Mouse (Mus musculus): ENCODE data around the gene Cactin. TPM values are rescaled to one million over a fixed set of nuclear protein-coding genes. Genes with fewer than 3 reads are reported as not detected.
A peak's percentile ranks its signal among the peaks of the same experiment; 100 is the strongest.

Cactin gene
- total and polyA plus RNA-seq, 3 experiments, result 15.4 to 18.0 (median 16.1) TPM

GRCm38 (mm10) chr10:81293334-81294030 is 27.4 kb upstream of the Cactin start:
- 3% methylated on average over 25 of the region's 25 CpGs for WGBS
- H3K36me3 ChIP-seq (ENCODE audit: control insufficient read depth, insufficient read depth, low read length), result no peaks in the 10 kb centered on the region
- TF ChIP-seq POLR2A (IDR thresholded peaks at IDR 0.05; ENCODE audit: insufficient read depth, low read depth, low read length) (no peak), CTCF (IDR thresholded peaks at IDR 0.05) (no peak), EP300 (IDR thresholded peaks at IDR 0.05; ENCODE audit: insufficient read depth, low read depth, low read length) (no peak)
- peak overlapping the region; percentile 98 for H3K4me3 ChIP-seq
- peak overlapping the region; percentile 98 for H3K9ac ChIP-seq (ENCODE audit: low read depth, low read length)
- intact Hi-C loops (cut with DNase I), result loop anchor here (2.0 kb wide), 1 partner anchor 25 kb away; no protein-coding TSS in a partner anchor
- peaks cover 14% of the 10 kb centered on the region for H3K79me2 ChIP-seq (replicated peaks; ENCODE audit: control insufficient read depth, insufficient read depth, low read length)
- H3K4me1 ChIP-seq (ENCODE audit: control insufficient read depth, insufficient read depth, low read length), result peaks cover 29% of the 10 kb centered on the region
- DNase-seq, result no peak
- H3K27ac ChIP-seq, result peak overlapping the region; percentile 96
- H3K27me3 ChIP-seq (ENCODE audit: control insufficient read depth, insufficient read depth, low read length), result no peaks in the 10 kb centered on the region

- intact Hi-C loops (cut with DNase I), result no loop called here
- peaks cover 38% of the 10 kb centered on the region for H3K4me1 ChIP-seq (ENCODE audit: control insufficient read depth, insufficient read depth, low read length)
- peak overlapping the region; percentile 96 for H3K27ac ChIP-seq
- no peak for DNase-seq
- 34% methylated on average over 8 of the region's 8 CpGs for WGBS
- H3K36me3 ChIP-seq (ENCODE audit: control insufficient read depth, insufficient read depth, low read length), result no peaks in the 10 kb centered on the region
- peak overlapping the region; percentile 98 for H3K4me3 ChIP-seq
- TF ChIP-seq POLR2A (IDR thresholded peaks at IDR 0.05; ENCODE audit: insufficient read depth, low read depth, low read length) (no peak), CTCF (IDR thresholded peaks at IDR 0.05) (no peak), EP300 (IDR thresholded peaks at IDR 0.05; ENCODE audit: insufficient read depth, low read depth, low read length) (no peak)
- H3K9ac ChIP-seq (ENCODE audit: low read depth, low read length), result peak overlapping the region; percentile 98
- peaks cover 14% of the 10 kb centered on the region for H3K79me2 ChIP-seq (replicated peaks; ENCODE audit: control insufficient read depth, insufficient read depth, low read length)
- H3K27me3 ChIP-seq (ENCODE audit: control insufficient read depth, insufficient read depth, low read length), result no peaks in the 10 kb centered on the region
Measured at GRCm38 (mm10) chr10:81294442-81294841, 26.5 kb upstream of the Cactin start.

- no peak for DNase-seq
- H3K4me1 ChIP-seq (ENCODE audit: control insufficient read depth, insufficient read depth, low read length), result peaks cover 45% of the 10 kb centered on the region
- no peaks in the 10 kb centered on the region for H3K27me3 ChIP-seq (ENCODE audit: control insufficient read depth, insufficient read depth, low read length)
- peak overlapping the region; percentile 98; the same call in 1 of the 2 replicates for H3K4me3 ChIP-seq
- H3K79me2 ChIP-seq (replicated peaks; ENCODE audit: control insufficient read depth, insufficient read depth, low read length), result peaks cover 14% of the 10 kb centered on the region
- TF ChIP-seq CTCF (IDR thresholded peaks at IDR 0.05), result no peak
- no peak for TF ChIP-seq POLR2A (IDR thresholded peaks at IDR 0.05; ENCODE audit: insufficient read depth, low read depth, low read length)
- no peak for TF ChIP-seq EP300 (IDR thresholded peaks at IDR 0.05; ENCODE audit: insufficient read depth, low read depth, low read length)
- peak overlapping the region; percentile 56; the same call in 1 of the 2 replicates for H3K27ac ChIP-seq
- no peak overlapping the region for H3K9ac ChIP-seq (ENCODE audit: low read depth, low read length)
- no peaks in the 10 kb centered on the region for H3K36me3 ChIP-seq (ENCODE audit: control insufficient read depth, insufficient read depth, low read length)
- 81% methylated on average over 6 of the region's 6 CpGs for WGBS
- intact Hi-C loops (cut with DNase I), result no loop called here
Measured at GRCm38 (mm10) chr10:81295185-81295584, 25.7 kb upstream of the Cactin start.

- no peak for TF ChIP-seq POLR2A (IDR thresholded peaks at IDR 0.05; ENCODE audit: insufficient read depth, low read depth, low read length)
- TF ChIP-seq EP300 (IDR thresholded peaks at IDR 0.05; ENCODE audit: insufficient read depth, low read depth, low read length), result no peak
- TF ChIP-seq CTCF (IDR thresholded peaks at IDR 0.05), result no peak
- intact Hi-C loops (cut with DNase I), result no loop called here
Measured at GRCm38 (mm10) chr10:81297246-81297645, 23.7 kb upstream of the Cactin start.

GRCm38 (mm10) chr10:81297845-81298244 is 23.1 kb upstream of the Cactin start:
- H3K27ac ChIP-seq, result peak overlapping the region; percentile 85
- H3K4me3 ChIP-seq, result peak overlapping the region; percentile 35
- 17% methylated on average over 10 of the region's 10 CpGs for WGBS
- H3K4me1 ChIP-seq (ENCODE audit: control insufficient read depth, insufficient read depth, low read length), result peaks cover 59% of the 10 kb centered on the region
- H3K9ac ChIP-seq (ENCODE audit: low read depth, low read length), result peak overlapping the region; percentile 75
- TF ChIP-seq POLR2A (IDR thresholded peaks at IDR 0.05; ENCODE audit: insufficient read depth, low read depth, low read length), result peak; percentile 74
- TF ChIP-seq CTCF (IDR thresholded peaks at IDR 0.05), result no peak
- 0 out of 2 replicates have a peak, but pooled peaks have one; percentile 43 for TF ChIP-seq EP300 (IDR thresholded peaks at IDR 0.05; ENCODE audit: insufficient read depth, low read depth, low read length)
- no peaks in the 10 kb centered on the region for H3K27me3 ChIP-seq (ENCODE audit: control insufficient read depth, insufficient read depth, low read length)
- intact Hi-C loops (cut with DNase I), result no loop called here
- peaks cover 19% of the 10 kb centered on the region for H3K79me2 ChIP-seq (replicated peaks; ENCODE audit: control insufficient read depth, insufficient read depth, low read length)
- DNase-seq, result peak; percentile 76 to 86
- H3K36me3 ChIP-seq (ENCODE audit: control insufficient read depth, insufficient read depth, low read length), result no peaks in the 10 kb centered on the region

More at GRCm38 (mm10) chr10:81297246-81297645, 23.7 kb upstream of the Cactin start:
- peak overlapping the region; percentile 75 for H3K9ac ChIP-seq (ENCODE audit: low read depth, low read length)
- H3K27ac ChIP-seq, result peak overlapping the region; percentile 85
- WGBS, result 61% methylated on average over 6 of the region's 6 CpGs
- peak in 1 of 2 experiments; percentile 42 for DNase-seq
- no peaks in the 10 kb centered on the region for H3K36me3 ChIP-seq (ENCODE audit: control insufficient read depth, insufficient read depth, low read length)
- H3K27me3 ChIP-seq (ENCODE audit: control insufficient read depth, insufficient read depth, low read length), result no peaks in the 10 kb centered on the region
- peak overlapping the region; percentile 35; the same call in 1 of the 2 replicates for H3K4me3 ChIP-seq
- peaks cover 55% of the 10 kb centered on the region for H3K4me1 ChIP-seq (ENCODE audit: control insufficient read depth, insufficient read depth, low read length)
- peaks cover 18% of the 10 kb centered on the region for H3K79me2 ChIP-seq (replicated peaks; ENCODE audit: control insufficient read depth, insufficient read depth, low read length)

Measured in heart, adult 2 months (tissue).